In the genomic region with DNA sequence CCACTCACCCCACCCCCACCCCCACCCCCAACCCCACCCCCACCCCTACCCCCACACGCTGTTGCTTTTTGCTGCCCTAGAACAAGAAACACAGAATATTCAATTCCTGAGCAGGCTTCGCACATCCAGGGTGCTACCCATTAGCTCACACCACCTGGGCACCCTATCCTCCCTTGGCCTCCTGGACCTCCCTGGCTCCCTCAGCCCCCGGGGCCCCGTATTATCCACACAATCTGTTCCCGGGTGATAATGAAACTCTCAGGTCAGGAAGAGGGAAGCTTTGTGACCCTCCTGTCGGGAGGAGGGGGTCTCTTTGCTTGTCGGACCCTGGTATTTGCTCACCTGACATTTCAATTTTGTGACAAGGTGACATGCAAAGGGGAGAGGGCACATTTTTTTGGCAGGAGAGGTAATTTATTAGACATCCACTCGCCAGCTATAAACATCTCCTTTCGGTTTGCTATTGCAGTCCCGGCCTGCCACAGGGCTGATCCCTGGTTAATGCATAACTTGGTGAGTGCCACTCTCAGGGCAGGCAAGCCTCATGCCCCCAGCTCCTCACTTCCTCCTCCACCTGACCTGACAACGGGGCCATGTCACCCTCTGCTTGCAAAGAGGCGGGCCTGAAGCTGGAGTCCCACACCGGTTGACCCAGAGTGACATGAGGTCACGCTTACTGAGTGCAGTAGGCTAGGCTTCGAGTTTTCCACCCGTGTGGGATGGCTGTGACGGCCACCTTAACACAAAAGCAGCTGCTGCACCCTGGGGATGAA, we compare ENCODE assay signal across 14 mouse cellular contexts.
A peak's percentile ranks its signal among the peaks of the same experiment; 100 is the strongest.
DNase-seq lines count a peak whose midpoint lies in the region; ATAC-seq and TF ChIP-seq lines count a peak whose summit lies in the region.
"Had no signal": no experiment of that assay in that cellular context is flagged by ENCODE, and none has a peak within 500 bp of the region (broad histone marks: within the 10 kb centered on the region; RNA-seq: fewer than 3 reads in every experiment).

No protein-coding gene starts in this region.

- H3K27ac ChIP-seq in intestine, embryonic 16.5 days (ENCODE audit: low read length), result peak overlapping the region; percentile 82
- no peak overlapping the region for H3K27ac ChIP-seq in hindbrain, postnatal 0 days
- H3K27ac ChIP-seq: heart, adult 2 months; limb, embryonic 15.5 days; neural tube, embryonic 12.5 days had no signal

- peak overlapping the region; percentile 33 for H3K4me2 ChIP-seq in intestine, embryonic 16.5 days (ENCODE audit: low read depth, low read length)
- no peak overlapping the region for H3K4me2 ChIP-seq in hindbrain, postnatal 0 days (ENCODE audit: low read depth, low read length)
- H3K4me2 ChIP-seq: limb, embryonic 15.5 days; neural tube, embryonic 12.5 days had no signal

- TF ChIP-seq CTCF in hindbrain, postnatal 0 days (IDR thresholded peaks at IDR 0.05; ENCODE audit: low read depth), result no peak

- H3K9me3 ChIP-seq in intestine, embryonic 16.5 days (ENCODE audit: control insufficient read depth, low read length), result no peaks in the 10 kb centered on the region
- H3K9me3 ChIP-seq in hindbrain, postnatal 0 days (ENCODE audit: low read length), result no peaks in the 10 kb centered on the region
- H3K9me3 ChIP-seq: limb, embryonic 15.5 days; neural tube, embryonic 12.5 days had no signal

- H3K4me3 ChIP-seq in intestine, embryonic 16.5 days (ENCODE audit: low read length), result peak overlapping the region; percentile 30
- H3K4me3 ChIP-seq in hindbrain, postnatal 0 days (ENCODE audit: low read length), result no peak overlapping the region
- H3K4me3 ChIP-seq: heart, adult 2 months; limb, embryonic 15.5 days; neural tube, embryonic 12.5 days had no signal

- WGBS in intestine, embryonic 16.5 days, result 30% methylated on average over 17 of the region's 17 CpGs
- WGBS in hindbrain, postnatal 0 days, result 46% methylated on average over 17 of the region's 17 CpGs

- peak; percentile 83 for ATAC-seq in intestine, embryonic 16.5 days
- ATAC-seq in hindbrain, postnatal 0 days, result no peak
- ATAC-seq: activated CD4-positive, CD25-positive, alpha-beta regulatory T cell, adult 4 months; inflammation-experienced regulatory T-cells, adult 6 months had no signal

- peak overlapping the region; percentile 57; the same call in 1 of the 2 replicates for H3K9ac ChIP-seq in intestine, embryonic 16.5 days (ENCODE audit: low read depth, low read length)
- H3K9ac ChIP-seq in hindbrain, postnatal 0 days (replicated peaks; ENCODE audit: low read length), result no peak overlapping the region
- H3K9ac ChIP-seq: limb, embryonic 15.5 days; neural tube, embryonic 12.5 days had no signal

- no peaks in the 10 kb centered on the region for H3K36me3 ChIP-seq in intestine, embryonic 16.5 days (ENCODE audit: control insufficient read depth, insufficient read depth, low read length)
- no peaks in the 10 kb centered on the region for H3K36me3 ChIP-seq in hindbrain, postnatal 0 days (ENCODE audit: insufficient read depth, low read length)
- H3K36me3 ChIP-seq: limb, embryonic 15.5 days; neural tube, embryonic 12.5 days had no signal

- no peaks in the 10 kb centered on the region for H3K27me3 ChIP-seq in intestine, embryonic 16.5 days (replicated peaks; ENCODE audit: control insufficient read depth, insufficient read depth, low read length)
- H3K27me3 ChIP-seq in hindbrain, postnatal 0 days (ENCODE audit: insufficient read depth, low read length), result no peaks in the 10 kb centered on the region

- DNase-seq in B cell, adult 2 months, result peak; percentile 44 to 49
- DNase-seq in liver, result peak; percentile 66
- peak; percentile 76 for DNase-seq in lung, postnatal 25 days (ENCODE audit: low spot score)
- no peak for DNase-seq in ovary, postnatal 14 days (ENCODE audit: low spot score)
- no peak for DNase-seq in hindbrain, postnatal 0 days (ENCODE audit: low spot score)
- DNase-seq in thymus, postnatal 25 days, result no peak
- no peak for DNase-seq in urinary bladder, postnatal 4 days (ENCODE audit: low spot score in 2 of 2)
- DNase-seq: cerebellum, adult 18-20 months; heart, adult 2 months had no signal

- H3K4me1 ChIP-seq in intestine, embryonic 16.5 days (ENCODE audit: control insufficient read depth, insufficient read depth, low read length), result peaks cover 57% of the 10 kb centered on the region
- peaks cover 11% of the 10 kb centered on the region; the same call in 1 of the 2 replicates for H3K4me1 ChIP-seq in hindbrain, postnatal 0 days (ENCODE audit: insufficient read depth, low read length)

Comparison
In these comparisons a context has a peak if more than half of its experiments do, and no peak if none do; other contexts are left out.
1. DNase-seq: peak in B cell, adult 2 months (2 of 2), liver (single experiment) and lung, postnatal 25 days (single experiment); none in ovary, postnatal 14 days (single experiment), hindbrain, postnatal 0 days (single experiment), thymus, postnatal 25 days (single experiment) and urinary bladder, postnatal 4 days (0 of 2).